Mouse (Mus musculus) left cerebral cortex, adult 2 months (tissue): ENCODE data around the gene Lclat1. TPM values are rescaled to one million over a fixed set of nuclear protein-coding genes. Genes with fewer than 3 reads are reported as not detected.

Source experiments
- DNase-seq, 2 experiments: peaks; one replicate each; pipeline ENCODE4 v3.0.0; 2021 to 2022; ENCODE audit warnings: low spot score in 2 of 2, mixed read lengths in 1 of 2; ENCODE audit errors: extremely low spot score in 1 of 2
- H3K27ac ChIP-seq: fragments of 200-600 bp; 2 replicates; pipeline ENCODE4 v1.8.1; 2022
- H3K4me3 ChIP-seq: fragments of 200-600 bp; 2 replicates; pipeline ENCODE4 v1.8.1; 2022
- CTCF ChIP-seq: fragments of 200-600 bp; IDR thresholded peaks from 2 replicates; pipeline ENCODE4 v1.8.1; 2022; ENCODE audit warnings: antibody characterized with exemption, mild to moderate bottlenecking, moderate library complexity
- intact Hi-C: fragments of 180-260 bp; cut with DNase I; formaldehyde crosslinking; loops from one replicate; pipeline ENCODE4 v1.15.1; 2025
- total RNA-seq, 2 experiments: library from RNA; stranded (reverse); gene quantifications; 2 replicates each; pipeline ENCODE4 v1.2.3; 2021

Lclat1 gene
- total RNA-seq, 2 experiments from 2014 or later = 38.5 to 40.2 TPM

DNA sequence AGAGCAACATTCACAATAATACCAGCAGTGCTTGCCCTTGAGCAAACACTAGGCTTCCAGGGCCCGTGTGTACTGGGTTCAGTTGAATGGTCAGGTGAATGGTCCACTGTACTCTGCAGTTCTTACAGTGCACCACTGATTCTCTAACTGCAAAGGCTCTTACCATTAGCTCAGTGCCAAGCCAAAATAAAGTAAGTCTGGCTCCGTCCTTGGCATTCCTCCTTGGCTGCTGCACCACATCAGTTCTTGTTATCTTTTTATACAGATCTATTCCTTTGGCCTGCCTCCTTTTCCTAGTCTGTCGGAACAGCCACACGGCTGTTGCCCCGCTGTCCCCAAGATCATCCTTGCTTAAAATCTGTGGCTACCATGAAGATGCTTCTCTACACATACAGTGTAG is 130.7 kb downstream of the Lclat1 start:
- DNase-seq = no peak
- intact Hi-C loops = no loop called here
- no peak overlapping the region for H3K4me3 ChIP-seq
- no peak for TF ChIP-seq CTCF
- no peak overlapping the region for H3K27ac ChIP-seq

DNA sequence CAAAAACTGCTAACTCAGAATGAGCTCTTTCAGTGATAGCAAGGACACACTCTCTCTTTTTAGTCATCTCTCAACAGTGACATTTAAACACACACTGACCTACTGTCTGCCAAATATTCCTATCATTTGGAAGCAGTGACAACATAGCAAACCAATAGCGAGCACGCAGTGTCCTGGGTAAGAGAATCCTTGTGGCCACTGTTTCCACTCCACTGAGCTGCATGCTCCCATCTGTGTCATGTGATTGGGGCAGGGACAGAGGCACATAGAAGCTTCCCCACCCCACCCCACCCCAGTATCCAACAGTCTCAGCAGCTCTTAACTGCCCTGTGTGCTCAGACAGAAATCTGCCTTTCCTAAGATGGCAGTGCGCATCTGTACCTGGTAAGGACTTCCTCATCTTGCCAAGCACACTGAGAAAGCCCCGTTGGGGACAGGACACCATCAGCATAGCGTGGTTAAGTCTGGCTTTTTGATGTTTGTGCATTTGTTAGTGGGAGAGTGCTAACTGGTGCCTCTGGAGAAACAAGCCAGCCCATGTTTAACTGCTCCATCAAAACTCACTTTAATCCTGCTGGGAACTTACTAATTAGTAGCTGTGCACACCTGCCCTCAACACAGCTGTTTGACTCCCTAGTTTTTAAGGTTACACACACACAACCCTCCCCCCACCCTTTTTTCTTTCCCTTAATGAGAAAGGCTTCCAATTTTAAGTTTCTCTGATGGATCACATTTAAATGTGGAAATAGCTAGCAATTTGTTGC is 133.5 kb downstream of the Lclat1 start:
- intact Hi-C loops = no loop called here
- TF ChIP-seq CTCF = no peak
- no peak overlapping the region for H3K27ac ChIP-seq
- no peak overlapping the region for H3K4me3 ChIP-seq
- DNase-seq = no peak

DNA sequence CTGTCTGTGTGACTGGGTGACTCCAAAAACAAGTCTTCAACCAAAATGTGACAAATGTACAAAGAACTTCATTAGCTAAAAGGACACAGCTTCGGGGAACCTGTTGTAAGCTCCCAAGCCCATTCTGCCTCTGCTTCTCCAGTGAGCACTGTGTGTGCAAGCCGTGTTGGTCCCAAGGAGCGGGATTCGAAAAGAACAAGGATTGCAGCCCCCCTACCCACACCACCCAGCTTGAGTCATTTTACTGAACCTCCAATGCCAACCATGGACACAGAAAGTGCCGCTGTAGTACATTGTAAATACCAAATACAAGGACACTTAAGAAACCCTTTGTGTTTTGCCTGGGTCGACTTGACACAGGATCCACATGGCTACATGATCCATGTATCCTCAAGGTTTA is 135.9 kb downstream of the Lclat1 start:
- no peak for TF ChIP-seq CTCF
- Histone ChIP-seq H3K27ac (no peak overlapping the region), H3K4me3 (no peak overlapping the region)
- DNase-seq = no peak
- intact Hi-C loops = no loop called here

DNA sequence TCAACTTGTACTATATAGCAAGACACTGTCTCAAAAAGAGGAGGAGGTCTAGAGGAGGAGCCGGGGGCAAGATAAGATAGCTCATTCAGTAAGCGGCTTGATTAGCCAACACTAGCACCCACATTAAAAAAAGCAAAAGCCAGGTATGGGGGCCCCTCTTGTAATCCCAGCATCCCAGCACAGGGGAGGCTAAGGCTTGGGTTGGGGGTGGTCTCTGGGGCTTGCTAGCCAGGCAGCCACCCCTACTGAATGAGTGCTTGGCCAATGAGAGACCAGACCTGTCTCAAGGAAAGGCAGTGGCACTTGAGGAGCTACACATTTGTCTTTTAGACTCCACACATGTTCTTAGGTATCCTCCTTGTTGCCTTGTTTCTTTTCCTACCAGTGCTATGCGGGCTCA is 136.8 kb downstream of the Lclat1 start:
- TF ChIP-seq CTCF = no peak
- no peak for DNase-seq
- intact Hi-C loops = no loop called here
- H3K4me3 ChIP-seq = no peak overlapping the region
- H3K27ac ChIP-seq = no peak overlapping the region

DNA sequence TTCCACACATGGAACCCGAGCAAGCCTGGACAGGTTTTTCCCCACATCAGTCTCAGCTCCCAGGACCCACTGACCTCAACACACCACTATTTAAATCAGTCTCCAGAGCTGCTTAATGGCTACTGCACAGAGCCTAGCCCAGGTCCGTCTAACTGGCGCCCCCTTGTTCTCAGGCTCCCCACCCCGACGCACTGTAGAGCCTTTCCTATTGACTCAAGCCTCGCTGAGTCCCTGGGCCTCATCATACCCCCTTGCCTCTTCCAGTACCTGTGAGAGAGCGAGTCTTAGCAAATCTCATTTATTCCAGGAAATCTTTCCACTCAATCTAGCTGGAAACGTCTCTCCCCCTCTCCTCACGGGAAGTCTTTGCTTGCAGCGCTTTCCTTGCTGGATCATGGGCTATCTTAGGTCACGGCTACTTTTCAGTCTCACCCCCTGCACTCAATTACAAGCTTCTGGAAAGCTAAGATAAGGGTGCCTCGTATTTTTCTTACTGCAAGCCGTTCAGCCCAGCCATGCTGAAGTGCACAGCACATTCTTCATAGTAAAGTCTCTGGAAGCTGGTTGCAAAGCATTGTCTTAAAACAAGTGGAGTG is 137.4 kb downstream of the Lclat1 start:
- intact Hi-C loops = no loop called here
- no peak for TF ChIP-seq CTCF
- no peak overlapping the region for H3K27ac ChIP-seq
- DNase-seq = no peak
- H3K4me3 ChIP-seq = no peak overlapping the region

DNA sequence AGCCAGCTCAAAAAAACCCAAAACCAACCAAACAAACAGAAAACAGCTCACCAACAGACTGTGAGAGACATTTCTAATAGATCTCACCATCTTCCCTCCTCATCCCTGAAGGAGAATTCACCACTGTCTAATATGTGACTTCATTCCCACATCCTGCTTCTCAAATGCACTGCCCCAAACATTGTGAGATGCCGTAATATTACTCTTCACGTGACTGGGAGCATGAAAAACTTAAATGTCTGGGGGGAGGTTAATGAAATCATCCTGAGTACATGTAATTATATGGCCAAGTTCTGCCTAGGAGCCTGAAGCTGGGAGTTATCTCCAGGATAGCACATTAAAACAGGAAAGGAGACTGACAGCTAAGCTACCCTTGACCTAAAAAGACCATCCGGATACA is 138.3 kb downstream of the Lclat1 start:
- Histone ChIP-seq H3K27ac (no peak overlapping the region), H3K4me3 (no peak overlapping the region)
- intact Hi-C loops = no loop called here
- no peak for DNase-seq
- no peak for TF ChIP-seq CTCF

DNA sequence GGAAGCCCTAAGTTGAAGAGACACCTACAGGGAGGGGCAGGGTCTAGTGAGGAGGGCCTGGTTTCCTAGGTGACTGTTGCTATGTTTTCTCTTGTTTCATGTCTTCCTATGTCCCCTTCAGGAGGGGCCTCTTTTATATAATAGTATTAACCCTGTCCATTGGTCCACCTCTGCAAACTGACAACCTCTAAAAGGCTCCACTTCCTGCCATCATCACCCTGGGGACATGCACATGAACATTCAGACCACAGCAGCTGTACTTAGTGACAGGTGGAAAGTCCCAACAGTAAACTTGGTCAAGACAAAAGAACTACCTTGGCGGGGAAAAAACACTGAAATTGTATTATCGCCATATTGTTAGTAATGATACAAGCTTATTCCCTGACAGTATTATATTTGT is 139.1 kb downstream of the Lclat1 start:
- no peak for TF ChIP-seq CTCF
- H3K4me3 ChIP-seq = no peak overlapping the region
- DNase-seq = no peak
- no peak overlapping the region for H3K27ac ChIP-seq
- intact Hi-C loops = no loop called here

DNA sequence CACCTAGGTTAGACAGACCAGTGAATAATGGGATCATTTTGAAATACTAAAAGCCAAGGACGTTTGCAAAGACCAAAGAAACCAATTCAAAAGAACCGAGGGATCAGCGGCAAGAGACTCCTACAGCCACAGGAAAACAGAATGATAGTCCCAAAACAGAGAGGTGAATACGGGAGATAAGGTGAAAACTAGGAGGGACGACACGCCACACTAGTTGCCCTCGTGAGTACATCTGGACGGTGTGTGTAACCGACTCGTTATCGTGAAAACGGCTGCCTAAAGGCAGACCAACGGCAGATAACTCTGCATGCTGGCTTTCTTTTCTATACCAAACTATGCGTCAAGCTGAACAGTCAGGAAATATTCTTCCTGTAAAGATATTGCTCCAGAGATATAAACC is 140.0 kb downstream of the Lclat1 start:
- TF ChIP-seq CTCF = no peak
- intact Hi-C loops = no loop called here
- Histone ChIP-seq H3K4me3 (no peak overlapping the region), H3K27ac (no peak overlapping the region)
- DNase-seq = no peak

DNA sequence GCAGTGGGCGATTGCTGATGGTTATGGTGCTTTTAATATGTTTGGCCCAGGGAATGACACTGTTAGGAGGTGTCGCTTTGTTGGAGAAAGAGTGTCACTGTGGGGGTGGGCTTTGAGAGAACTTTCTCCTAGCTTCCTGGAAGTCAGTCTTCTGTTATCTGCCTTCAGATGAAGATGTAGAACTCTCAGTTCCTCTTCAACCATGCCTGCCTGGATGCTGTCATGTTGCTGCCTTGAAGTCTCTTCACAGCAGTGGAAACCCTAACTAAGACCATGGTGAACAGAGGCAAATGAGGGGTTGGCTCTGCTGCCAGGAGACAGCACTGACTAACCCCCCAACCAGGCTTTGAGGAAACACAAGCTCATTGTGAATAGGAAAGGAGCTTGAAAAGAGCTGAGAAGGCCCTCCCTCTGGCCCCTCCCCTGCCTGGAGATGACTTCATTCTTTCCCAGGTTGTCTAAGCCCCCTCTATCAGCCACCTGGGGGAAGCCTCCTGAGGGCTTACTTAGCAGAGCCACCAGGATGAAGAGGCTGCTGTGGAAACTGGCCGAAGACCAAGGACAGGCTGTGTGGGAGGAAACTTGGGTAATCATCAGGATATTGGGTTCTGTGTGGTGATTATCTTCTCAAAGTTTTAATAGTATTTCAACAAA is 142.8 kb downstream of the Lclat1 start:
- DNase-seq = no peak
- Histone ChIP-seq H3K4me3 (no peak overlapping the region), H3K27ac (no peak overlapping the region)
- TF ChIP-seq CTCF = no peak
- intact Hi-C loops = no loop called here

DNA sequence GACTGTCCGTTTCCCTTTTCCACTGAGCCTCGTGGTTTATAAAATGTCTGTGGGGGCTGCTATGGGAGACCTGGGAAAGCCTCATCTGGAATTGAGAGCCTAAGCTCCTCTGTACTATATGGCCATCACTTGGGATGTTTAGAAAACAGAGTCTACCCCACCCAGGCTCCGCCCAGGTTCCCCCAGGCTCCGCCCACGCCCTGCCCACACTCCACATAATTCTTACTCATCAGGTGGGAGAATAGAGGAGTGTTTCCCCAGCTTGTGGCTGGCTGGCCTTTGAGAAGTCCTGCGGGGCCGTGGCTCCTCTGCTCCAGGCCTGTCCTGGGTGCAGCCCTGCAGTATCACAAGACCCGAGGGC is 143.3 kb downstream of the Lclat1 start:
- no peak overlapping the region for H3K27ac ChIP-seq
- TF ChIP-seq CTCF = no peak
- no peak overlapping the region for H3K4me3 ChIP-seq
- no peak for DNase-seq
- intact Hi-C loops = no loop called here

DNA sequence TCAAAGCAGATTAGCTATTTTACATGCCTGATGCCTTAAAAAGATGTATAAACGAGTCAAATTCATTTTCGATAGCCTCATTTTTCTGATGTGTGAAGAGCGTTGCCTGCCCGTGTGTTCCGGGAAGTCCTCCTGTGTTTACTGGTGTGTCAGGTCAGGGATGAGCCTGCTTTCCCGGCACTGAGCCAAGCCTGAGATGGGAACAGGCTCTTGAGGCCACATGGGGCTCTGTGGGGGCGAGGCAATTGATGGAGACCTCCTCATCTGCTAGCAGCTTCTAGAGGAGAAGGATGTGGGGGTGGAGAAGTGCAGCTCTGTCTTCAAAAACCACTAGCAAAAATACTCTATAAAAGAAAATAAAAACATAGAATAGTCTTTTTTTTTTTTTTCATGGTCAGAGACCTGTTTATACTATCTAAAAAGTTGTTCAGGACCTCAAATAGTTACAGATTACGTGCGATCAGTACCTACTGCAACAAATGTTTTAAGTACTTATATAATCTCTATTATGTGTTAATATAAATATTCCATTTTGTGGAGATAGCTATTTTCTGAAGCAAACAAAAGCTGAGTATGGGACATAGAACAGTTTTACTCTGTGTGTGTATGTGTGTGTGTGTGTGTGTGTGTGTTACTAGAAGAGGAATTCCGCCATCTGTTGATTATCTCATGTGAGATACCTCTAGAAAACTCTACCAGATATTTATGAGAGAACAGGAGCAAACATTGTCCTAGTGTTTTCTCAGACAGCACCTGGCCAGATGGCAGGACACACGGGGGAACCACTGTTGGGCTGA is 144.2 kb downstream of the Lclat1 start:
- TF ChIP-seq CTCF = no peak
- intact Hi-C loops = no loop called here
- H3K27ac ChIP-seq = no peak overlapping the region
- DNase-seq = no peak
- no peak overlapping the region for H3K4me3 ChIP-seq
